Mouse (Mus musculus) cerebellum, adult 2 months (tissue): ENCODE measurements around the gene Insl6. TPM values are rescaled to one million over a fixed set of nuclear protein-coding genes. Genes with fewer than 3 reads are reported as not detected.

Experiments
- DNase-seq, 2 experiments: peaks; one replicate each; pipeline ENCODE4 v3.0.0; 2021
- H3K27ac ChIP-seq: fragments of 200-500 bp; 2 replicates; pipeline ENCODE4 v1.5.1; 2012; ENCODE audit warnings: low read length, control low read depth, inconsistent platforms; ENCODE audit not compliant: insufficient read depth
- H3K27me3 ChIP-seq: fragments of 200-500 bp; 2 replicates; pipeline ENCODE4 v1.6.1; 2012; ENCODE audit warnings: inconsistent platforms, mild to moderate bottlenecking, low read length, moderate library complexity; ENCODE audit not compliant: control insufficient read depth, insufficient read depth
- H3K4me1 ChIP-seq: fragments of 200-500 bp; 2 replicates; pipeline ENCODE4 v1.6.1; 2011; ENCODE audit warnings: low read length; ENCODE audit not compliant: control insufficient read depth, insufficient read depth
- H3K4me3 ChIP-seq: fragments of 200-500 bp; replicated peaks from 2 replicates; pipeline ENCODE3; 2011; ENCODE audit warnings: mild to moderate bottlenecking, low read depth, low read length, control low read depth; ENCODE audit not compliant: insufficient read depth
- CTCF ChIP-seq: fragments of 200-500 bp; IDR thresholded peaks from 2 replicates; pipeline ENCODE4 v1.5.1; 2011; ENCODE audit warnings: low read depth, mild to moderate bottlenecking, control low read depth, low read length, moderate library complexity, borderline replicate concordance; ENCODE audit not compliant: insufficient read depth
- POLR2A ChIP-seq: fragments of 200-500 bp; IDR thresholded peaks from 2 replicates; pipeline ENCODE4 v1.6.1; 2011; ENCODE audit warnings: low read length, control low read depth, borderline replicate concordance; ENCODE audit not compliant: insufficient read depth
- WGBS: fragments of 180-500 bp; shearing (Covaris S2); methylation state at CpG from one replicate; pipeline ENCODE4 v1.1.7; 2018; 5-methylcytosine and 5-hydroxymethylcytosine counted together
- polyA plus RNA-seq: library from polyadenylated mRNA; depleted of rRNA; stranded (reverse); fragments of >200 nt; gene quantifications from 2 replicates; pipeline ENCODE4 v1.2.3, GENCODE M21; 2012

Insl6 gene
- polyA plus RNA-seq, 1 experiment = 1.2 TPM

GRCm38 (mm10) chr19:29323416-29324049 is 1.6 kb downstream of the Insl6 start:
- H3K4me1 ChIP-seq = no peaks in the 10 kb centered on the region
- H3K4me3 ChIP-seq = no peak overlapping the region
- no peaks in the 10 kb centered on the region for H3K27me3 ChIP-seq
- no peak overlapping the region for H3K27ac ChIP-seq
- TF ChIP-seq CTCF (no peak), POLR2A (no peak)
- DNase-seq = no peak
- 83% methylated on average over 8 of the region's 8 CpGs for WGBS

- TF ChIP-seq CTCF (no peak), POLR2A (no peak)
- Histone ChIP-seq H3K27ac (no peak overlapping the region), H3K27me3 (no peaks in the 10 kb centered on the region; the same call in 1 of the 2 replicates), H3K4me3 (no peak overlapping the region), H3K4me1 (no peaks in the 10 kb centered on the region)
- 38% methylated on average over 7 of the region's 7 CpGs for WGBS
- DNase-seq = no peak
Observed at GRCm38 (mm10) chr19:29312661-29313060, 12.5 kb downstream of the Insl6 start.

GRCm38 (mm10) chr19:29311791-29312190 is 13.4 kb downstream of the Insl6 start:
- DNase-seq = no peak
- Histone ChIP-seq H3K4me3 (no peak overlapping the region), H3K4me1 (no peaks in the 10 kb centered on the region), H3K27ac (no peak overlapping the region), H3K27me3 (no peaks in the 10 kb centered on the region)
- WGBS = 86% methylated on average over 8 of the region's 8 CpGs
- TF ChIP-seq CTCF (no peak), POLR2A (no peak)

- H3K4me3 ChIP-seq = no peak overlapping the region
- no peak for DNase-seq
- no peak overlapping the region for H3K27ac ChIP-seq
- TF ChIP-seq POLR2A (no peak), CTCF (no peak)
- H3K4me1 ChIP-seq = no peaks in the 10 kb centered on the region
- H3K27me3 ChIP-seq = no peaks in the 10 kb centered on the region
Observed at GRCm38 (mm10) chr19:29308832-29309231, 16.3 kb downstream of the Insl6 start.

- no peak for DNase-seq
- 80% methylated on average over 2 of the region's 2 CpGs for WGBS
- Histone ChIP-seq H3K27ac (no peak overlapping the region), H3K4me1 (no peaks in the 10 kb centered on the region), H3K4me3 (no peak overlapping the region), H3K27me3 (no peaks in the 10 kb centered on the region)
- TF ChIP-seq CTCF (no peak), POLR2A (no peak)
Observed at GRCm38 (mm10) chr19:29302119-29302518, 23.0 kb downstream of the Insl6 start.

- no peak overlapping the region for H3K27ac ChIP-seq
- no peak overlapping the region for H3K4me3 ChIP-seq
- WGBS = 75% methylated on average over 13 of the region's 13 CpGs
- no peaks in the 10 kb centered on the region for H3K27me3 ChIP-seq
- no peak for DNase-seq
- TF ChIP-seq POLR2A = no peak
- TF ChIP-seq CTCF = no peak
- H3K4me1 ChIP-seq = no peaks in the 10 kb centered on the region
Observed at GRCm38 (mm10) chr19:29300919-29301318, 24.2 kb downstream of the Insl6 start.

GRCm38 (mm10) chr19:29297366-29297765 is 27.8 kb downstream of the Insl6 start:
- TF ChIP-seq CTCF = no peak
- no peak for TF ChIP-seq POLR2A
- no peak overlapping the region for H3K4me3 ChIP-seq
- no peaks in the 10 kb centered on the region for H3K4me1 ChIP-seq
- H3K27ac ChIP-seq = no peak overlapping the region
- H3K27me3 ChIP-seq = no peaks in the 10 kb centered on the region
- WGBS = 100% methylated on average over 1 of the region's 1 CpGs
- DNase-seq = no peak

- H3K4me1 ChIP-seq = no peaks in the 10 kb centered on the region
- no peak overlapping the region for H3K27ac ChIP-seq
- H3K27me3 ChIP-seq = no peaks in the 10 kb centered on the region
- TF ChIP-seq CTCF (no peak), POLR2A (no peak)
- no peak overlapping the region for H3K4me3 ChIP-seq
- DNase-seq = no peak
Observed at GRCm38 (mm10) chr19:29296166-29296565, 29.0 kb downstream of the Insl6 start.
